Mouse (Mus musculus): ENCODE results near the gene Sypl2. TPM values are rescaled to one million over a fixed set of nuclear protein-coding genes. Genes with fewer than 3 reads are reported as not detected.
"Not testable (repeated sequence)": the region's sequence is repeated elsewhere in the genome, so short reads cannot be mapped to it uniquely, and the experiment has no call there.

The Sypl2 gene
- polyA plus RNA-seq (2015; fragmentation: Nextera tagmentation; extraction: Ambion mirVana): 0.23 and 0.48 TPM in 2 replicates

DNA sequence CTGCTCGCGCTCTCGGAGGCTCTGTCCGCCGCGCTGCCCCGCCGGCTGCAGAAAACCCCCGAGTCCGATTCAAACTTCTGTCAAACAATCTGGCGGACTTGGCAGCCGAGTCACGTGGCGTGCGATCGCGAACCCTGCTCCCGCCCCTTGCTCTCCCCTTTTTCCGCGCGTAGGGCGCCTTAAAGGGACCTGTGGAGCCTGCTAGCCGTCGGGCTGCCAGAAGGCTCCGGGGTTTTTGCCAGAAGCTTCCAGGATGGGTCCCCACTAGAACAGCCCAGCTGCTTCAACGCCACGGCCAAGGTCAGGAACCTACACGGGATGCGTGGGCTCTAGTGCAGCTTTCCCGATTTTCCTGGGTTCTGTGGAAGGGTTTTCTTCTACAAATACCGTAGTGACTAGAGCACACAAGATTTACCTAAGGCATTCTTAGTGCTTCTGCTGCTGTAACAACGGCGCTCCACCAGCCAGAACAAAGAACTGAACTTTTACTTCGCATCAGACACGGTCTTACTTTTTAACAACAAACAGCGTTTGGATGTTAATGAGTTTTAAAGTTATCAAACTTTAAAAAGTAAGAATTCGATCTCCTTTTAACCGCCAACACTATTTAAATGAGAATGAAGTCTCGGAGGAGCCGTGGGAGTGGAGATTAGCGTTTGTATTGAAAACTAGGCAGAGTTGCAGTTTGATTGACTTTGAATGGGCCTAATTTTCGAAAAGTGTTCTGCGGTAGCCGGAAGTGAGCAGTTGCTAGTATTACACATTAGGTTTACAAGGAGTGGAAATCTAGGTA, at the start of gene Sypl2:
Gene Sypl2, minus strand, starts transcription at position 91 of the 793 bp plus-strand sequence.
- Histone ChIP-seq H3K4me2 (peak within 1 kb of the TSS; percentile 74), H3K9ac (no peak within 1 kb of the TSS), H3K27me3 (replicated peaks) (peaks cover 43% of the 10 kb centered on the region), H3K4me3 (replicated peaks) (peak within 1 kb of the TSS; percentile 42), H3K36me3 (no peaks in the 10 kb centered on the region), H3K9me3 (no peaks in the 10 kb centered on the region), H3K27ac (no peak within 1 kb of the TSS), H3K4me1 (peaks cover 10% of the 10 kb centered on the region; the same call in 1 of the 2 replicates)
- 6% methylated on average over 44 of the region's 44 CpGs for WGBS
- 0 out of 2 replicates have a peak, but pooled peaks have one; percentile 18 for ATAC-seq (ENCODE audit: insufficient read depth, low FRiP score, low read depth)

DNA sequence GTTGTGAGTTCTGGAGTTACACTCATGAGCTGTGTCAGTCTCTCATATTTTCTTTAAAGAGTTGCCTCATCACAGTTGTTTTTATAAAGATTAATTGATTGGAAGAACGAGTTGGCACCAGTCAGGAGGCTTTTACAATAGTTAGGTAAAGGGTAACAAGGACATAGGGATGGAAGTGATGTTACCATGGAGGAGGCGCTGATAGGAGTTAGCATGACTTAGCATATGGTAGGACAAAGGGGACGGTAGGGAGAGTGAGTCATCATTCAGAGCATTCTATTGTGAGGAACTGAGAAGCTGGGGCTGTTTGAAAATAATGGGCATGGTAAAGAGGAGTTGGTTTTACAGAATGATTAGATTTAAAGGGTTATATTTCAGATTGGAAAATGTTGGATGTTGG, 32.9 kb upstream of the Sypl2 start:
- Histone ChIP-seq H3K27me3 (replicated peaks) (no peaks in the 10 kb centered on the region), H3K4me3 (replicated peaks) (no peak overlapping the region), H3K9ac (no peak overlapping the region), H3K4me1 (peaks cover 8% of the 10 kb centered on the region; the same call in 1 of the 2 replicates), H3K4me2 (no peak overlapping the region), H3K36me3 (peaks cover 8% of the 10 kb centered on the region; the same call in 1 of the 2 replicates), H3K27ac (no peak overlapping the region), H3K9me3 (no peaks in the 10 kb centered on the region)
- 71% methylated on average over 3 of the region's 3 CpGs for WGBS
- ATAC-seq (ENCODE audit: insufficient read depth, low FRiP score, low read depth): no peak

- no peak overlapping the region for H3K27ac ChIP-seq
- peak overlapping the region; percentile 75 for H3K4me2 ChIP-seq
- no peaks in the 10 kb centered on the region for H3K27me3 ChIP-seq (replicated peaks)
- ATAC-seq (ENCODE audit: insufficient read depth, low FRiP score, low read depth): no peak
- H3K9ac ChIP-seq: peak overlapping the region; percentile 92
- H3K4me1 ChIP-seq: peaks cover 8% of the 10 kb centered on the region; the same call in 1 of the 2 replicates
- H3K9me3 ChIP-seq: no peaks in the 10 kb centered on the region
- peaks cover 4% of the 10 kb centered on the region; the same call in 1 of the 2 replicates for H3K36me3 ChIP-seq
- H3K4me3 ChIP-seq (replicated peaks): peak overlapping the region; percentile 96
- WGBS: 60% methylated on average over 3 of the region's 3 CpGs
These were observed 31.5 kb upstream of the Sypl2 start for GRCm38 (mm10) chr3:108257831-108258500.

GRCm38 (mm10) chr3:108256719-108257637, 30.5 kb upstream of the Sypl2 start, which contains the start of gene Psma5:
Psma5 (plus strand) TSS chr3:108256926.
- H3K4me3 ChIP-seq (replicated peaks): peak within 1 kb of the TSS; percentile 96
- H3K36me3 ChIP-seq: no peaks in the 10 kb centered on the region
- peak within 1 kb of the TSS; percentile 75 for H3K4me2 ChIP-seq
- H3K9me3 ChIP-seq: no peaks in the 10 kb centered on the region
- H3K27me3 ChIP-seq (replicated peaks): no peaks in the 10 kb centered on the region
- H3K27ac ChIP-seq: peak within 1 kb of the TSS; percentile 42
- peak; percentile 99 for ATAC-seq (ENCODE audit: insufficient read depth, low FRiP score, low read depth)
- H3K4me1 ChIP-seq: peaks cover 8% of the 10 kb centered on the region; the same call in 1 of the 2 replicates
- peak within 1 kb of the TSS; percentile 92 for H3K9ac ChIP-seq
- under 1% methylated on average over 79 of the region's 79 CpGs for WGBS

GRCm38 (mm10) chr3:108246857-108247256, 20.4 kb upstream of the Sypl2 start:
- Histone ChIP-seq H3K9ac (no peak overlapping the region), H3K9me3 (no peaks in the 10 kb centered on the region), H3K4me2 (no peak overlapping the region), H3K4me3 (replicated peaks) (no peak overlapping the region), H3K36me3 (no peaks in the 10 kb centered on the region), H3K27ac (no peak overlapping the region), H3K27me3 (replicated peaks) (no peaks in the 10 kb centered on the region), H3K4me1 (no peaks in the 10 kb centered on the region)
- WGBS: 92% methylated on average over 2 of the region's 2 CpGs
- ATAC-seq (ENCODE audit: insufficient read depth, low FRiP score, low read depth): no peak

- Histone ChIP-seq H3K27ac (no peak overlapping the region), H3K9ac (no peak overlapping the region), H3K36me3 (no peaks in the 10 kb centered on the region), H3K27me3 (replicated peaks) (no peaks in the 10 kb centered on the region), H3K4me2 (no peak overlapping the region), H3K4me1 (no peaks in the 10 kb centered on the region), H3K4me3 (replicated peaks) (no peak overlapping the region), H3K9me3 (no peaks in the 10 kb centered on the region)
- WGBS: 90% methylated on average over 3 of the region's 3 CpGs
- ATAC-seq (ENCODE audit: insufficient read depth, low FRiP score, low read depth): no peak
These were observed 14.9 kb upstream of the Sypl2 start for GRCm38 (mm10) chr3:108241243-108241839.

DNA sequence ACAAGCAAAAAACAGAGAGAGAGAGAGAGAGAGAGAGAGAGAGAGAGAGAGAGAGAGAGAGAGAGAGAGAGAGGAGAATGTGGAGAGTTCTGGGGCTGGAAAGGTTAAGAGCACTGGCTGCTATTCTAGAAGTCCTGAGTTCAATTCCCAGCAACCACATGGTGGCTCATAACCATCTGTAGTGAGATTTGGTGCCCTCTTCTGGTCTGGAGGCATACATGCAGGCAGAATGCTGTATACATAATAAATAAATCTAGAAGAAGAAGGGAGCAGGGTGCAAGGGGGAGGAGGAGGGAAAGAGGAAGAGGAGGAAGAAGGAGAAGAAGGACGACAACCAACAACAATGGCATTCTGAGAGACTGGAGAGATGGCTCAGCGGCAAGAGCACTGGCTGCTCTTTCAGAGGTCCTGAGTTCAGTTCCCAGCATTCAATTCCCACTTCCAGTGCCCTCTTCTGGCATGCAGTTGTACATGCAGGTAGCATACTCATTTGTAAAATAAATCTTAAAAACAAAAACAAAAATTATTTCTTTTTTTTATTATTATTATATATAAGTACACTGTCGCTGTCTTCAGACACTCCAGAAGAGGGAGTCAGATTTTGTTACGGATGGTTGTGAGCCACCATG, 11.1 kb upstream of the Sypl2 start:
- not testable (repeated sequence) for H3K9ac ChIP-seq; H3K9me3 ChIP-seq; H3K4me3 ChIP-seq (replicated peaks); H3K27me3 ChIP-seq (replicated peaks); H3K27ac ChIP-seq; H3K4me1 ChIP-seq; H3K36me3 ChIP-seq; H3K4me2 ChIP-seq; ATAC-seq (ENCODE audit: insufficient read depth, low FRiP score, low read depth)
- 77% methylated on average over 4 of the region's 4 CpGs for WGBS

GRCm38 (mm10) chr3:108231646-108232045, 5.2 kb upstream of the Sypl2 start:
- H3K9ac ChIP-seq: no peak overlapping the region
- H3K4me1 ChIP-seq: 0 out of 2 replicates have a peak, but pooled peaks cover 2% of the 10 kb centered on the region
- no peaks in the 10 kb centered on the region for H3K9me3 ChIP-seq
- no peak overlapping the region for H3K4me2 ChIP-seq
- 75% methylated on average over 4 of the region's 4 CpGs for WGBS
- no peak overlapping the region for H3K27ac ChIP-seq
- ATAC-seq (ENCODE audit: insufficient read depth, low FRiP score, low read depth): no peak
- peaks cover 9% of the 10 kb centered on the region for H3K27me3 ChIP-seq (replicated peaks)
- no peak overlapping the region for H3K4me3 ChIP-seq (replicated peaks)
- H3K36me3 ChIP-seq: no peaks in the 10 kb centered on the region

DNA sequence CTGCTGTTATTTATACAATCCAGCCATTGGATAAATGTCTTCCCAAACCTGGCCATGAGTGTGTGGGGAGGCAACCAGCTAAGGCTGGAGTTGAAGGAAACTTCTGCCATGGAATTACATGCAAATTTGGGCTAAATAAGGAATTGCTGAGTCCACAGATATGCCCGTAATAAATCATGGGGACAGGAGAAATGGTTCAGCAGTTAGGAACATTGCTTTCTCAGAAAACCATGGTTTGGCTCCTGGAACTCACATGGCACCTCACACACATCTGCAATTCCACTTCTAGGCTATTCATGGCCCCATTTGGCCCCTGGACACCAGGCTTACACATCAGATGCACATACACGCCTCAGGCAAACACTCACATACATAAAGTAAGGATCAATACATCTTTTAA, 1.1 kb upstream of the Sypl2 start:
- no peak for ATAC-seq (ENCODE audit: insufficient read depth, low FRiP score, low read depth)
- H3K4me1 ChIP-seq: peaks cover 10% of the 10 kb centered on the region; the same call in 1 of the 2 replicates
- no peak overlapping the region for H3K27ac ChIP-seq
- no peak overlapping the region for H3K4me3 ChIP-seq (replicated peaks)
- no peaks in the 10 kb centered on the region for H3K9me3 ChIP-seq
- H3K27me3 ChIP-seq (replicated peaks): peaks cover 43% of the 10 kb centered on the region
- no peak overlapping the region for H3K4me2 ChIP-seq
- H3K9ac ChIP-seq: no peak overlapping the region
- H3K36me3 ChIP-seq: no peaks in the 10 kb centered on the region
- 68% methylated on average over 2 of the region's 2 CpGs for WGBS

GRCm38 (mm10) chr3:108225711-108226557, 514 bp downstream of the Sypl2 start:
- Histone ChIP-seq H3K27ac (no peak overlapping the region), H3K9ac (no peak overlapping the region), H3K36me3 (no peaks in the 10 kb centered on the region), H3K27me3 (replicated peaks) (peaks cover 43% of the 10 kb centered on the region), H3K4me1 (peaks cover 10% of the 10 kb centered on the region; the same call in 1 of the 2 replicates), H3K4me3 (replicated peaks) (peak overlapping the region; percentile 42), H3K4me2 (peak overlapping the region; percentile 74), H3K9me3 (no peaks in the 10 kb centered on the region)
- WGBS: 3% methylated on average over 65 of the region's 67 CpGs
- peak; percentile 7; the same call in 1 of the 2 replicates for ATAC-seq (ENCODE audit: insufficient read depth, low FRiP score, low read depth)

Data from stomach, embryonic 15.5 days (tissue).